Mouse (Mus musculus): ENCODE measurements around the gene Defb26.

The Defb26 gene

DNA sequence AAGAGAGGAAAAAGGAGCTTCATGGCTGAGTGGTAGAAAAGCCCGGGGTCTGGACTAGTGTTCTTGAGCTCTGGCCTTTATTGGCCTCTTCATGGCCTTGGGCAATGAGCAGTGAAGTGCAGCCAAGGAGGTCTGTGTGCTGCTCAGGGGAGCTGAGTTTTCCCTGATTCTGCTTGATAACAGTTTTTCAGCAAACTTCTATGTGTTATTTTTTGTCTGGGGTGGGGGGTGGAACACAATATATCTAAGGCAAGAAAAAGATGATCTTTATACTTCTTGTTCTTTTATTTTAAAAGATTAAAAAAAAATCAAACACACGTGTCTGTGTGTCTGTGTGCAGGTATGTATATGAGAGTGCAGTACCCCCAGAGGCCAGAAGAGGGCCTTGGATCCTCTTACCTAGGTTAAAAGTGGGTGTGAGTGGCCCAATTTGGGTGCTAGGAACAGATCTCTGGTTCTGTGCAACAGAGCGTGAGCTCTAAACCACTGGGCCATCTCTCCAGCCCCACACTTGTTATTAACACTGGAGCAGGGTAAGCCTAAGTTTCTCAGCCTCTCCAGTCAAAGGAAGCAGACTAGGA lies 46.8 kb downstream of the Defb26 start, which contains the start of gene Defb23:
TSS of gene Defb23 (minus strand) at position 51 of the 581 bp plus-strand sequence.
- DNase-seq (ENCODE audit: low spot score) = no peak

DNA sequence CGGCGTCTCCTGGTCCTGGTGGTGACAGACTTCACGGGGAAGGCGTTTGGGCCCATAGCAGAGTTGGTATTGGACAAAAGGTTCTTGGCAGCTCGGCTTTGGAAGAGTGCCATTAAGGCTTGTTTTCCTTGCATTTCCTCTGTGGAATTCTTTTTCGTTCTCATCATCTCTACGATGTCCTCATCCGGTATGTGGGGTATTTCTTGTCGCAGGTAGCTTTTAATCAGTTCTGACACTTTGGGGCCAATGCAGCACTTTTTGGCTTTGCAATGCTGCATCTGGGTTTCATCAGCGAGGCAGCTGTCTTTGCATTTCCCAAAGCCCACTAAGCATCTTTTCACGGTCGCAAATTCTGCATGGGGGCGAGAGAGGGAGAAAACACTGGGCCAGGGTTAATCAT lies 52.3 kb downstream of the Defb26 start:
- no peak for DNase-seq (ENCODE audit: low spot score)

Measured in ovary, postnatal 14 days (tissue).